Mouse (Mus musculus) small intestine, adult 2 months (tissue): Measurements from ENCODE around the gene Gdap1l1. TPM values are rescaled to one million over a fixed set of nuclear protein-coding genes. Genes with fewer than 3 reads are reported as not detected.
A peak's percentile ranks its signal among the peaks of the same experiment; 100 is the strongest.
"Not testable (repeated sequence)": the region's sequence is repeated elsewhere in the genome, so short reads cannot be mapped to it uniquely, and the experiment has no call there.

Experiments used
- H3K27ac ChIP-seq: fragments of 200-500 bp; 2 replicates; pipeline ENCODE4 v1.5.1; 2012; ENCODE audit warnings: low read depth, low read length, control low read depth, inconsistent platforms; ENCODE audit not compliant: insufficient read depth
- H3K27me3 ChIP-seq: fragments of 200-500 bp; 2 replicates; pipeline ENCODE4 v1.6.1; 2012; ENCODE audit warnings: mild to moderate bottlenecking, moderate library complexity, low read length, inconsistent platforms; ENCODE audit not compliant: control insufficient read depth, insufficient read depth
- H3K36me3 ChIP-seq: fragments of 200-500 bp; 2 replicates; pipeline ENCODE4 v1.6.1; 2012; ENCODE audit warnings: mild to moderate bottlenecking, low read length, control low read depth, inconsistent platforms; ENCODE audit not compliant: control insufficient read depth, insufficient read depth
- H3K4me1 ChIP-seq: fragments of 200-500 bp; 2 replicates; pipeline ENCODE4 v1.6.1; 2012; ENCODE audit warnings: low read length, inconsistent platforms, mixed read lengths; ENCODE audit not compliant: control insufficient read depth, insufficient read depth, insufficient read length
- H3K4me3 ChIP-seq: fragments of 200-500 bp; 2 replicates; pipeline ENCODE4 v1.5.1; 2012; ENCODE audit warnings: low read depth, mild to moderate bottlenecking, control low read depth, inconsistent platforms, low read length, moderate library complexity
- CTCF ChIP-seq: fragments of 200-500 bp; IDR thresholded peaks from 2 replicates; pipeline ENCODE4 v1.5.1; 2012; ENCODE audit warnings: low read depth, mild to moderate bottlenecking, control low read depth, inconsistent platforms, low read length, moderate library complexity, mixed read lengths; ENCODE audit not compliant: insufficient replicate concordance, insufficient read length; ENCODE audit errors: extremely low read depth
- POLR2A ChIP-seq: fragments of 200-500 bp; IDR thresholded peaks from 2 replicates; pipeline ENCODE4 v1.6.1; 2012; ENCODE audit warnings: low read depth, mild to moderate bottlenecking, control low read depth, inconsistent platforms, low read length, moderate library complexity
- WGBS: fragments of 180-500 bp; shearing (Covaris S2); methylation state at CpG from one replicate; pipeline ENCODE4 v1.1.7; 2018; 5-methylcytosine and 5-hydroxymethylcytosine counted together
- polyA plus RNA-seq: library from polyadenylated mRNA; depleted of rRNA; stranded (reverse); fragments of >200 nt; gene quantifications from 2 replicates; pipeline ENCODE4 v1.2.3, GENCODE M21; 2012

Gdap1l1 gene
- polyA plus RNA-seq, 1 experiment, result 1.6 TPM

DNA sequence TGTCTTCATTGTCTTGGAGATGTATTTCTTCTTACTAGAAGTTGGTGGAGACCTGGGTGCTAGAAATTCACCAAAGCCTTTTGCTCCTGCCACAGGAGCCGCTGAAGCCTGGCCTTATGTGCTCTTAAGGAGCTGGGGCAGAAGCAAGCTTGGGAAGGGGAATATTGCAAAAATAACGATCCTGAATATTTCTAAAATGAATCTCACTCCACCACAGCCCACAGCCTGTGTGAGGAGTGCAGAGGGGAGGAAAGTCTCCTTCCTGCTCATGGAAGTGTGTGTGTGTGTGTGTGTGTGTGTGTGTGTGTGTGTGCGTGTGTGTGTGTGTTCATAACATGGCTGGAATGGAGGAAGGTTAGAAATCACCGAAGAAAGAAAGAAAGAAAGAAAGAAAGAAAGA is 39.5 kb upstream of the Gdap1l1 start:
- WGBS, result 72% methylated on average over 4 of the region's 4 CpGs
- Histone ChIP-seq H3K27ac (peak overlapping the region; percentile 20; the same call in 1 of the 2 replicates), H3K27me3 (no peaks in the 10 kb centered on the region), H3K4me1 (no peaks in the 10 kb centered on the region), H3K36me3 (no peaks in the 10 kb centered on the region), H3K4me3 (no peak overlapping the region)
- TF ChIP-seq CTCF (no peak), POLR2A (no peak)

DNA sequence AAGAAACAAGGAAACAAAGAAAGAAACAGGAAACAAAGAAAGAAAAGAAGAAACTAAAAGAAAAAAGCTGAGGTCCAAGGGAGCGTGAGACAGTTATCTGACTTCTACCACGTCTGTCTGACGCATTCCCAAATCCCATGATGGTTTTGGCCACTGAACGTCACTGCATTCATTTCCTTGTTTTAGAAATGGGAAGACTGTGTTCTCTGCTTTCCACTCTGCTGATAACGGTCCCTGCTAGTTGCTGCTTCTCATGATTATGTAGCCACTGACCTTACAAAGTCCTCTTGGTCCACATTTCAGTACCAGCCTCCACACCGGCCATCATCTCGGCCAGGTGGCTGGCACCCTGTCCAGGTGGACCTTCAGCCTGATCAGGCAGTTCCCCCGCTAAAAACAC is 39.1 kb upstream of the Gdap1l1 start:
- no peak for TF ChIP-seq POLR2A
- no peak for TF ChIP-seq CTCF
- peak overlapping the region; percentile 8; the same call in 1 of the 2 replicates for H3K27ac ChIP-seq
- H3K4me1 ChIP-seq, result no peaks in the 10 kb centered on the region
- H3K27me3 ChIP-seq, result no peaks in the 10 kb centered on the region
- 40% methylated on average over 8 of the region's 8 CpGs for WGBS
- H3K36me3 ChIP-seq, result no peaks in the 10 kb centered on the region
- no peak overlapping the region for H3K4me3 ChIP-seq

DNA sequence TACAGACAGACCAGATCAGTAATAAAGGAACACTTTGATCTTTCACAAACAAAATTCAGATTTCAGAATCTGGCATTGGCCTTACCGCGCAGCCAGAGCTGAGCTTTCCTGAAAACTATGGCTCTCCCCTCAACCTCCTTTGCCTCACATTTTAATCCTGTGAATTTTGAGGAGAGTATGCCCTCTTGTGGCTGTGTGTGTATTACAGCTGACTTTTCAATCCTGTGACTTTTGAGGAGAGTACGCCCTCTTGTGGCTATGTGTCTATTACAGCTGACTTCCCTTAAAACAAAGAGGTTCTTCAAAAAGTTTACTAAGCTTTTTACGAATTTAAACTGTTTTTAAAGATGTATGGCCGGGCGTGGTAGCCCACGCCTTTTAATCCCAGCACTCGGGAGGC is 37.1 kb upstream of the Gdap1l1 start:
- H3K27ac ChIP-seq, result no peak overlapping the region
- H3K36me3 ChIP-seq, result peaks cover 9% of the 10 kb centered on the region
- no peaks in the 10 kb centered on the region for H3K27me3 ChIP-seq
- no peaks in the 10 kb centered on the region for H3K4me1 ChIP-seq
- peak; percentile 56; the same call in 1 of the 2 replicates for TF ChIP-seq CTCF
- TF ChIP-seq POLR2A, result no peak
- WGBS, result 5% methylated on average over 8 of the region's 8 CpGs
- H3K4me3 ChIP-seq, result no peak overlapping the region

DNA sequence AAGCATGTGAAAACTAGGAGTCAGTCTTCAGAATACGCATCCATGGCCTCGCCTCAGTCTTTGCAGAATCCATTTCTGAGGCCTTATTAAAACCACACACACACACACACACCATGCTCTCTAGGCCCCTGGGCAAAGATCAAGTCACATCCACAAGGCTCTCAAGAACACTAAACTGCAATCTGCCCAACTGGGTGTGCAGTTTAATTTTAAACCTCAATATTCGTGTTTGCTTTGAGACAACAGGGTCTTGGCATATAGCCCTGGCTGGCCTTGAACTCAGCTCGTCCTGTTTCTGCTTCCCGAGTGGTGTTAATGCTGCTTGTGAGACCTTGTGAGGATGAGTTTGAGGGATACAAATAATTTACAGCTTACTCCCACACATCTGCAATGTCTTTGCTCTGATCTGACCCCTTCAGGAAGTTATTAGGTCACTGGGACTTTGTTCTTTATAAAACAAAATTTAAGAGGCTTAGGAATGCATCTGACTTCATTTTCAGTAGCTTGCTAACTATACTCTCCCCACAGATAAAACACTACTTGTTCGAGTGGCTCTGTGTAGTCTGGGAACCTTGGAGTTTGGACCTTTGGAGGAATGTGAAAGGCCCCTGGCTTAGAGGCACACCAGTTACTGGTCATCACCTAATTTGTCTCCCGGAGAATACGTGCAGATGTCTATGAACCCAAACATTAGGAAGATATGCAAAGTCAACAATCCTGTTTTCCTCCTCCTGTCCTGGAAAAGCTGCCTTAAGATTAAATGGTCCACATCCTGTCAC is 34.0 kb upstream of the Gdap1l1 start:
- no peak overlapping the region for H3K27ac ChIP-seq
- TF ChIP-seq POLR2A (no peak), CTCF (no peak)
- WGBS, result 26% methylated on average over 8 of the region's 8 CpGs
- peaks cover 28% of the 10 kb centered on the region for H3K36me3 ChIP-seq
- H3K27me3 ChIP-seq, result no peaks in the 10 kb centered on the region
- H3K4me1 ChIP-seq, result no peaks in the 10 kb centered on the region
- H3K4me3 ChIP-seq, result no peak overlapping the region

DNA sequence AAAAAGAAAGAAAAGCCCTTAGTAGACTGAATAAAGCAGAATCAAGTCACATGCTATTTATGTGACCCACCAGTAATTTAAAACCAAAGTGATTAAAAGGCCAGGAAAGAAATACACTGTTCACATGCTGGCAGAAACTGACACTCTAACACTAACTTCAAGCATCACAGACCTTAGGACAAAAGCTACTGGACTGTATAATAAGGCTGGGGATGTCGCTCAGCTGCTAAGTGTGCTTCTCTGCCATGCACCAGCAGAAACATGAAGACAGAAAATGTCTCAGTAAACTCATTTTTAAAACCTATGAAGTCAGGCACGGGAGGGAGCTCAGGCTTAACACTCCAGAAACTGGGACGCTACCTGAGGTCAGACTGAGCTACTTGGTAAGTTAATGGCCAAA is 28.1 kb upstream of the Gdap1l1 start:
- TF ChIP-seq POLR2A (no peak), CTCF (no peak)

DNA sequence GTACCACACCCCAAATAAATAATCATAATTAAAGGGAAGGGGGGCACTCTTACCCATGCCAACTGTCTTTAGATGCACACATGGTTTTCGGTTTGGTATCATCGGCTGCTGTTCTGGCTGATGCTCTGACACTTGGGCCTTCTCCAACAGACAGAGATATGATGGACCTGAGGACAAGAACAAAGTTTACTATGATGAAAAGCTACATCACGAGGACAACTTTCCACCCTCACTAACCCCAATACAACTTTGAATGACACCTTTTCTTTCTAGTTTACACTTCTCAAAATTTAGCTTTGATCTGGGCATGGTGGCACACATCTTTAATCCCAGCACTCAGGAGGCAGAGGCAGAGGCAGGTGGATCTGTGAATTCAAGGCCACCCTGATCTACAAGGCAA is 26.9 kb upstream of the Gdap1l1 start:
- H3K27ac ChIP-seq, H3K4me1 ChIP-seq, H3K4me3 ChIP-seq, H3K27me3 ChIP-seq: not testable (repeated sequence)
- WGBS, result 88% methylated on average over 3 of the region's 3 CpGs
- peaks cover 50% of the 10 kb centered on the region for H3K36me3 ChIP-seq

More for the DNA sequence above, 28.1 kb upstream of the Gdap1l1 start:
- H3K36me3 ChIP-seq, result peaks cover 54% of the 10 kb centered on the region
- WGBS, result 90% methylated on average over 3 of the region's 3 CpGs
- no peak overlapping the region for H3K27ac ChIP-seq
- H3K4me1 ChIP-seq, result no peaks in the 10 kb centered on the region
- H3K4me3 ChIP-seq, result no peak overlapping the region
- H3K27me3 ChIP-seq, result no peaks in the 10 kb centered on the region

DNA sequence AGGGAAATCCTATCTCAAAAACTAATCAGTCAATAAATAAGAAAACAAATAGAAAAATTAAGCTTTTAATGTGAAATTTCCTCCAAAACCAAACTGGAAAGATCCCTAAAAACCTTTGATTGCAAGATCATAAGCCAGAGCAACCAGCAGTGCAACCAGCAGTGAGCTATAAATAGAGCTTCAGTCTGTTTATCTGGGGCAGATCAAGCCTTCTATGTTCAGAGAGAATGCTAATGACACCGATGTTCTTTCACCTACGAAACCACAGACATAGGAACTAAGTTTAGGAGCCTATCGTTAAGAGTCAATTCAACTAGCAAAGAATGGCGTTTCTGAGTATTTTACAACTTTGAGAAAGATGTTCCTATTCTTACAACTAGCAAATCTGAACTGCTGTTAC is 26.4 kb upstream of the Gdap1l1 start:
- Histone ChIP-seq H3K4me3 (no peak overlapping the region), H3K4me1 (no peaks in the 10 kb centered on the region), H3K27ac (no peak overlapping the region), H3K27me3 (no peaks in the 10 kb centered on the region), H3K36me3 (peaks cover 49% of the 10 kb centered on the region)
- WGBS, result 77% methylated on average over 4 of the region's 4 CpGs
- TF ChIP-seq POLR2A (no peak), CTCF (no peak)
